In the genomic region with DNA sequence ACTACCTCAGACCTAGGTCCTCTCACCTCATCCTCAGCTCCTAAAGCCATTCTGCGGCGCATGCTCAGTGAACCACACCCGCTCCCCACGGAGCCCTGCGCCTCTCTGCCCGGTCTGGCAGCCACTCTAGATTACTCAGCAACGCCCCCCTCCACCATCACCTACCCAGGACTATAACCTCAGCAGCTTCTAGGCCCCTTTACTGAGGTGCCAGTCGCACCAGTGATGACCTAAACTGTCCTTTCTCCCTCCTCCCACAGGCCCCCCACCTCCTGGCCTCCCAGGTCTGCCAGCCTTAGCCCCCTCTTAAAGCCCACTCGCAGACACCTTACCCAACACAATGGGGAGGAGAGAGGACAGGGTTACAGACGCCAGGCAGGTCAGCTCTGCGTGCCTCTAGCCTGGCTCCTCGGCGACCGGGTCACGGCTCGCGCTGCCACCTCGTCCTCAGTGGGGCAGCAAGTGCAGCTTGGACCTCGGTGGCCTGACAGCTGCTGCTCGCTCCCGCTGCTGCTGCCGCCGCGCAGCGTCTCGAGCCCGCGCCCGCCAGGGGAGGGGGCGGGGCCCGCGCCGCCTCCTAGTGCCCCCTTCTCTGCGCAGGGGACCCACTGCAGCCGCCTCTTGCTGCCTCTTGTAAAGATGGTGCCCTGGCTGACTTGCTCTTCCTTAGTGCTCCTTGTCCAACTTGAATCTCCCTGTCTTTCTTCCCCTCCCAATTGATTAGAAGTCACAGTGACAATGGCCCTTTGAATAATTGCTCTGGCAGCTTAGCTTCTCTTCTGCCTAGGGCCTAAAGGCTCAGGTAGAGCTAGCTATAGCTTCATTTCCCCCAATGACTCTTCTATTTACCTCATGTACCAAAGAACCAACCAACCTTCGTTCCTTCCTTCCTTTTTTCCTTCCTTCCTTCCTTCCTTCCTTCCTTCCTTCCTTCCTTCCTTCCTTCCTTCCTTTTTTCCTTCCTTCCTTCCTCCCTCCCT, we compare ENCODE assay signal across 9 mouse cellular contexts. TPM values are rescaled to one million over a fixed set of nuclear protein-coding genes. Genes with fewer than 3 reads are reported as not detected.
DNase-seq lines count a peak whose midpoint lies in the region; ATAC-seq lines count a peak whose summit lies in the region.
"Had no signal": no experiment of that assay in that cellular context is flagged by ENCODE, and none has a peak within 500 bp of the region (broad histone marks: within the 10 kb centered on the region; RNA-seq: fewer than 3 reads in every experiment).

A gene (minus strand): TSS at position 695 of the 980 bp plus-strand sequence.

- peak within 1 kb of the TSS; percentile 66 for H3K4me2 ChIP-seq in embryonic facial prominence, embryonic 12.5 days (replicated peaks)
- peak within 1 kb of the TSS; percentile 53 for H3K4me2 ChIP-seq in hindbrain, embryonic 13.5 days
- H3K4me2 ChIP-seq in midbrain, embryonic 15.5 days, result peak within 1 kb of the TSS; percentile 46

- intact Hi-C loops in left cerebral cortex, postnatal 14 days (cut with DNase I), result no loop called here

- peaks cover 8% of the 10 kb centered on the region; the same call in 1 of the 2 replicates for H3K27me3 ChIP-seq in embryonic facial prominence, embryonic 12.5 days
- no peaks in the 10 kb centered on the region for H3K27me3 ChIP-seq in hindbrain, embryonic 13.5 days
- H3K27me3 ChIP-seq in midbrain, embryonic 15.5 days (replicated peaks), result no peaks in the 10 kb centered on the region

- H3K4me1 ChIP-seq in embryonic facial prominence, embryonic 12.5 days, result no peaks in the 10 kb centered on the region
- no peaks in the 10 kb centered on the region for H3K4me1 ChIP-seq in hindbrain, embryonic 13.5 days (replicated peaks)
- H3K4me1 ChIP-seq in midbrain, embryonic 15.5 days, result no peaks in the 10 kb centered on the region

- peak; percentile 75; the same call in 1 of the 2 replicates for ATAC-seq in embryonic facial prominence, embryonic 12.5 days (ENCODE audit: insufficient number of reproducible peaks, insufficient read depth, low FRiP score, low TSS enrichment)
- peak; percentile 94 for ATAC-seq in hindbrain, embryonic 13.5 days (ENCODE audit: low FRiP score)
- ATAC-seq in midbrain, embryonic 15.5 days (replicated peaks), result peak; percentile 97

- H3K27ac ChIP-seq in embryonic facial prominence, embryonic 12.5 days, result no peak within 1 kb of the TSS
- peak within 1 kb of the TSS; percentile 84 for H3K27ac ChIP-seq in hindbrain, embryonic 13.5 days
- peak within 1 kb of the TSS; percentile 86 for H3K27ac ChIP-seq in midbrain, embryonic 15.5 days

- peak; percentile 5 for DNase-seq in gastrocnemius, postnatal 10 days
- no peak for DNase-seq in gastrocnemius, adult 8-10 months (ENCODE audit: low spot score in 2 of 2)
- peak; percentile 27 for DNase-seq in adrenal gland, postnatal 10 days
- peak; percentile 36 to 50 for DNase-seq in left cerebral cortex, postnatal 14 days (ENCODE audit: low spot score in 2 of 2)
- DNase-seq in thymus, postnatal 4 days, result peak; percentile 13

- H3K9me3 ChIP-seq in embryonic facial prominence, embryonic 12.5 days, result no peaks in the 10 kb centered on the region
- H3K9me3 ChIP-seq in hindbrain, embryonic 13.5 days, result no peaks in the 10 kb centered on the region
- H3K9me3 ChIP-seq in midbrain, embryonic 15.5 days, result no peaks in the 10 kb centered on the region

- peak within 1 kb of the TSS; percentile 47 for H3K4me3 ChIP-seq in embryonic facial prominence, embryonic 12.5 days
- peak within 1 kb of the TSS; percentile 56 for H3K4me3 ChIP-seq in hindbrain, embryonic 13.5 days
- peak within 1 kb of the TSS; percentile 59 for H3K4me3 ChIP-seq in midbrain, embryonic 15.5 days

- 14% methylated on average over 30 of the region's 36 CpGs for WGBS in embryonic facial prominence, embryonic 12.5 days
- WGBS in hindbrain, embryonic 13.5 days, result 30% methylated on average over 31 of the region's 36 CpGs
- WGBS in midbrain, embryonic 15.5 days, result 24% methylated on average over 28 of the region's 36 CpGs

- no peaks in the 10 kb centered on the region for H3K36me3 ChIP-seq in embryonic facial prominence, embryonic 12.5 days
- no peaks in the 10 kb centered on the region for H3K36me3 ChIP-seq in hindbrain, embryonic 13.5 days
- H3K36me3 ChIP-seq in midbrain, embryonic 15.5 days (replicated peaks), result no peaks in the 10 kb centered on the region

- H3K9ac ChIP-seq in embryonic facial prominence, embryonic 12.5 days, result peak within 1 kb of the TSS; percentile 33; the same call in 1 of the 2 replicates
- peak within 1 kb of the TSS; percentile 72 for H3K9ac ChIP-seq in hindbrain, embryonic 13.5 days
- peak within 1 kb of the TSS; percentile 69 for H3K9ac ChIP-seq in midbrain, embryonic 15.5 days

RNA-seq across cellular contexts. Expression of the gene that starts here (rescaled TPM):
- total RNA-seq in gastrocnemius, postnatal 10 days (2021), result under 1 TPM; 0.25 to 0.42 TPM
- total RNA-seq in gastrocnemius, adult 8-10 months (2022), result not detected
- total RNA-seq in adrenal gland, postnatal 10 days (2021), result under 1 TPM; 0.66 to 0.73 TPM
- 0.83 and 1.1 TPM in 2 replicates for polyA plus RNA-seq in embryonic facial prominence, embryonic 12.5 days (2016; fragmentation: Nextera tagmentation; extraction: Ambion mirVana)
- 15.1 and 16.1 TPM in 2 replicates for polyA plus RNA-seq in hindbrain, embryonic 13.5 days (2015; fragmentation: Nextera tagmentation; extraction: Ambion mirVana)
- 10 to 100 TPM; 14.9 to 19.7 TPM for total RNA-seq in left cerebral cortex, postnatal 14 days (2021)
- 23.1 and 24.4 TPM in 2 replicates for polyA plus RNA-seq in midbrain, embryonic 15.5 days (2015; fragmentation: Nextera tagmentation; extraction: Ambion mirVana)
- polyA plus RNA-seq: C2C12 had no signal

Comparison
In these comparisons a context has a peak if more than half of its experiments do, and no peak if none do; other contexts are left out.
1. RNA of the gene that starts here (total RNA-seq): 14.9 to 19.7 TPM in left cerebral cortex, postnatal 14 days; 0.66 to 0.73 TPM in adrenal gland, postnatal 10 days, 0.25 to 0.42 TPM in gastrocnemius, postnatal 10 days and not detected in gastrocnemius, adult 8-10 months; every median in the first group is over 4 times any median in the second.
2. Peak in DNase-seq in gastrocnemius, postnatal 10 days; RNA of the gene not detected or under 1 TPM.
3. Peak in DNase-seq in adrenal gland, postnatal 10 days; RNA of the gene not detected or under 1 TPM.
4. DNase-seq: peak in left cerebral cortex, postnatal 14 days (2 of 2) and thymus, postnatal 4 days (single experiment); none in gastrocnemius, adult 8-10 months (0 of 2).
5. Peak in every context shown above with its lines, with median percentiles within 50 percentile points of each other: ATAC-seq, H3K4me2 ChIP-seq, H3K4me3 ChIP-seq and H3K9ac ChIP-seq.